Mouse (Mus musculus): Measurements from ENCODE around the gene Atp6v0b. TPM values are rescaled to one million over a fixed set of nuclear protein-coding genes. Genes with fewer than 3 reads are reported as not detected.

Atp6v0b gene
- polyA plus RNA-seq, 1 experiment from 2014 or later, result 345 TPM

- Histone ChIP-seq H3K4me1 (ENCODE audit: control insufficient read depth, insufficient read depth, low read length) (peaks cover 10% of the 10 kb centered on the region; the same call in 1 of the 2 replicates), H3K27me3 (replicated peaks; ENCODE audit: control insufficient read depth, insufficient read depth, low read length) (peaks cover 12% of the 10 kb centered on the region), H3K9me3 (ENCODE audit: control insufficient read depth, low read length) (no peaks in the 10 kb centered on the region), H3K27ac (ENCODE audit: low read length) (no peak overlapping the region), H3K4me2 (ENCODE audit: low read depth, low read length) (no peak overlapping the region), H3K4me3 (ENCODE audit: low read length) (no peak overlapping the region), H3K36me3 (ENCODE audit: control insufficient read depth, insufficient read depth, low read length) (no peaks in the 10 kb centered on the region), H3K9ac (ENCODE audit: low read depth, low read length) (no peak overlapping the region)
- ATAC-seq, result no peak
- 88% methylated on average over 2 of the region's 2 CpGs for WGBS
Measured at GRCm38 (mm10) chr4:117921358-117921757, 34.2 kb upstream of the Atp6v0b start.

DNA sequence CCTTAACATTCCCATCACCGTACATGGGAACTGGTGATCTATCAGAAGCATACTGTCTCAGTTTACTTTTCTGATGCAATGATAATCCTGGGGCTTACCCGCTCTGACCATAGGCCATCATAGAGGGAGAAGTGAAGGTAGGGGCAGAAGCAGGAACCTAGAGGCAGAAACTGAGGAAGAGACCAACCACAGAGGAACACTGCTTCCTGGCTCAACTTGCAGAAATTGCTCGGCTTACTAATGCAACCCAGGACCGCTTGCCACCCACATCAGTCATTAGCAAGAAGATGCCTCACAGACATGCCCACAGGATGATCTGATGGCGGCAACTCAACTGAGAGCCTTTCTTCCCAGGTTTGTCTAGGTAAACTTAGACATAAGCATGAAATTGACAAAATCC, 31.6 kb upstream of the Atp6v0b start:
- Histone ChIP-seq H3K36me3 (ENCODE audit: control insufficient read depth, insufficient read depth, low read length) (no peaks in the 10 kb centered on the region), H3K9ac (ENCODE audit: low read depth, low read length) (no peak overlapping the region), H3K27me3 (replicated peaks; ENCODE audit: control insufficient read depth, insufficient read depth, low read length) (no peaks in the 10 kb centered on the region), H3K27ac (ENCODE audit: low read length) (peak overlapping the region; percentile 21; the same call in 1 of the 2 replicates), H3K4me2 (ENCODE audit: low read depth, low read length) (no peak overlapping the region), H3K4me1 (ENCODE audit: control insufficient read depth, insufficient read depth, low read length) (peaks cover 14% of the 10 kb centered on the region), H3K4me3 (ENCODE audit: low read length) (no peak overlapping the region), H3K9me3 (ENCODE audit: control insufficient read depth, low read length) (no peaks in the 10 kb centered on the region)
- WGBS, result 69% methylated on average over 5 of the region's 5 CpGs
- no peak for ATAC-seq

GRCm38 (mm10) chr4:117918261-117918660, 31.1 kb upstream of the Atp6v0b start:
- WGBS, result 48% methylated on average over 3 of the region's 3 CpGs
- no peak overlapping the region for H3K9ac ChIP-seq (ENCODE audit: low read depth, low read length)
- H3K4me2 ChIP-seq (ENCODE audit: low read depth, low read length), result no peak overlapping the region
- H3K27ac ChIP-seq (ENCODE audit: low read length), result peak overlapping the region; percentile 69
- H3K36me3 ChIP-seq (ENCODE audit: control insufficient read depth, insufficient read depth, low read length), result no peaks in the 10 kb centered on the region
- no peaks in the 10 kb centered on the region for H3K9me3 ChIP-seq (ENCODE audit: control insufficient read depth, low read length)
- ATAC-seq, result no peak
- H3K4me1 ChIP-seq (ENCODE audit: control insufficient read depth, insufficient read depth, low read length), result peaks cover 19% of the 10 kb centered on the region
- H3K27me3 ChIP-seq (replicated peaks; ENCODE audit: control insufficient read depth, insufficient read depth, low read length), result no peaks in the 10 kb centered on the region
- H3K4me3 ChIP-seq (ENCODE audit: low read length), result no peak overlapping the region

- ATAC-seq, result no peak
- peak overlapping the region; percentile 69 for H3K27ac ChIP-seq (ENCODE audit: low read length)
- H3K27me3 ChIP-seq (replicated peaks; ENCODE audit: control insufficient read depth, insufficient read depth, low read length), result no peaks in the 10 kb centered on the region
- WGBS, result 82% methylated on average over 4 of the region's 4 CpGs
- no peak overlapping the region for H3K4me2 ChIP-seq (ENCODE audit: low read depth, low read length)
- H3K4me3 ChIP-seq (ENCODE audit: low read length), result no peak overlapping the region
- no peak overlapping the region for H3K9ac ChIP-seq (ENCODE audit: low read depth, low read length)
- H3K36me3 ChIP-seq (ENCODE audit: control insufficient read depth, insufficient read depth, low read length), result no peaks in the 10 kb centered on the region
- H3K9me3 ChIP-seq (ENCODE audit: control insufficient read depth, low read length), result no peaks in the 10 kb centered on the region
- H3K4me1 ChIP-seq (ENCODE audit: control insufficient read depth, insufficient read depth, low read length), result peaks cover 23% of the 10 kb centered on the region
Measured at GRCm38 (mm10) chr4:117917847-117918246, 30.7 kb upstream of the Atp6v0b start.

- ATAC-seq, result no peak
- Histone ChIP-seq H3K27ac (ENCODE audit: low read length) (peak overlapping the region; percentile 69; the same call in 1 of the 2 replicates), H3K4me2 (ENCODE audit: low read depth, low read length) (no peak overlapping the region), H3K4me3 (ENCODE audit: low read length) (no peak overlapping the region), H3K9ac (ENCODE audit: low read depth, low read length) (no peak overlapping the region), H3K9me3 (ENCODE audit: control insufficient read depth, low read length) (no peaks in the 10 kb centered on the region), H3K4me1 (ENCODE audit: control insufficient read depth, insufficient read depth, low read length) (peaks cover 27% of the 10 kb centered on the region), H3K36me3 (ENCODE audit: control insufficient read depth, insufficient read depth, low read length) (no peaks in the 10 kb centered on the region), H3K27me3 (replicated peaks; ENCODE audit: control insufficient read depth, insufficient read depth, low read length) (no peaks in the 10 kb centered on the region)
- WGBS, result 76% methylated on average over 4 of the region's 4 CpGs
Measured at GRCm38 (mm10) chr4:117917402-117917801, 30.3 kb upstream of the Atp6v0b start.

- 64% methylated on average over 5 of the region's 5 CpGs for WGBS
- H3K9me3 ChIP-seq (ENCODE audit: control insufficient read depth, low read length), result no peaks in the 10 kb centered on the region
- 0 out of 2 replicates have a peak overlapping the region, but pooled peaks have one; percentile 75 for H3K4me2 ChIP-seq (ENCODE audit: low read depth, low read length)
- H3K27ac ChIP-seq (ENCODE audit: low read length), result no peak overlapping the region
- H3K4me1 ChIP-seq (ENCODE audit: control insufficient read depth, insufficient read depth, low read length), result peaks cover 27% of the 10 kb centered on the region
- no peaks in the 10 kb centered on the region for H3K27me3 ChIP-seq (replicated peaks; ENCODE audit: control insufficient read depth, insufficient read depth, low read length)
- no peak for ATAC-seq
- H3K36me3 ChIP-seq (ENCODE audit: control insufficient read depth, insufficient read depth, low read length), result 0 out of 2 replicates have a peak, but pooled peaks cover 5% of the 10 kb centered on the region
- H3K4me3 ChIP-seq (ENCODE audit: low read length), result no peak overlapping the region
- no peak overlapping the region for H3K9ac ChIP-seq (ENCODE audit: low read depth, low read length)
Measured at GRCm38 (mm10) chr4:117916386-117916785, 29.3 kb upstream of the Atp6v0b start.

GRCm38 (mm10) chr4:117915489-117916105, 28.5 kb upstream of the Atp6v0b start:
- H3K9ac ChIP-seq (ENCODE audit: low read depth, low read length), result peak overlapping the region; percentile 84
- peak overlapping the region; percentile 73 for H3K4me3 ChIP-seq (ENCODE audit: low read length)
- H3K27me3 ChIP-seq (replicated peaks; ENCODE audit: control insufficient read depth, insufficient read depth, low read length), result no peaks in the 10 kb centered on the region
- ATAC-seq, result no peak
- H3K36me3 ChIP-seq (ENCODE audit: control insufficient read depth, insufficient read depth, low read length), result 0 out of 2 replicates have a peak, but pooled peaks cover 5% of the 10 kb centered on the region
- H3K4me1 ChIP-seq (ENCODE audit: control insufficient read depth, insufficient read depth, low read length), result peaks cover 27% of the 10 kb centered on the region
- H3K4me2 ChIP-seq (ENCODE audit: low read depth, low read length), result peak overlapping the region; percentile 75
- H3K27ac ChIP-seq (ENCODE audit: low read length), result peak overlapping the region; percentile 81; the same call in 1 of the 2 replicates
- 5% methylated on average over 19 of the region's 19 CpGs for WGBS
- no peaks in the 10 kb centered on the region for H3K9me3 ChIP-seq (ENCODE audit: control insufficient read depth, low read length)

GRCm38 (mm10) chr4:117914591-117915442, 27.7 kb upstream of the Atp6v0b start, which contains the start of gene Ipo13:
Ipo13 (minus strand) TSS chr4:117914999.
- peak within 1 kb of the TSS; percentile 99 for H3K4me2 ChIP-seq (ENCODE audit: low read depth, low read length)
- peak within 1 kb of the TSS; percentile 84 for H3K9ac ChIP-seq (ENCODE audit: low read depth, low read length)
- H3K4me3 ChIP-seq (ENCODE audit: low read length), result peak within 1 kb of the TSS; percentile 73
- H3K27me3 ChIP-seq (replicated peaks; ENCODE audit: control insufficient read depth, insufficient read depth, low read length), result no peaks in the 10 kb centered on the region
- 0 out of 2 replicates have a peak, but pooled peaks cover 5% of the 10 kb centered on the region for H3K36me3 ChIP-seq (ENCODE audit: control insufficient read depth, insufficient read depth, low read length)
- no peaks in the 10 kb centered on the region for H3K9me3 ChIP-seq (ENCODE audit: control insufficient read depth, low read length)
- peaks cover 27% of the 10 kb centered on the region for H3K4me1 ChIP-seq (ENCODE audit: control insufficient read depth, insufficient read depth, low read length)
- peak; percentile 95 for ATAC-seq
- peak within 1 kb of the TSS; percentile 81 for H3K27ac ChIP-seq (ENCODE audit: low read length)
- WGBS, result under 1% methylated on average over 61 of the region's 61 CpGs

GRCm38 (mm10) chr4:117914031-117914430, 26.9 kb upstream of the Atp6v0b start:
- 0 out of 2 replicates have a peak, but pooled peaks have one; percentile 3 for ATAC-seq
- Histone ChIP-seq H3K9ac (ENCODE audit: low read depth, low read length) (peak overlapping the region; percentile 84), H3K4me3 (ENCODE audit: low read length) (peak overlapping the region; percentile 73), H3K27ac (ENCODE audit: low read length) (no peak overlapping the region; the same call in 1 of the 2 replicates), H3K36me3 (ENCODE audit: control insufficient read depth, insufficient read depth, low read length) (0 out of 2 replicates have a peak, but pooled peaks cover 5% of the 10 kb centered on the region), H3K27me3 (replicated peaks; ENCODE audit: control insufficient read depth, insufficient read depth, low read length) (no peaks in the 10 kb centered on the region), H3K4me1 (ENCODE audit: control insufficient read depth, insufficient read depth, low read length) (peaks cover 28% of the 10 kb centered on the region), H3K4me2 (ENCODE audit: low read depth, low read length) (peak overlapping the region; percentile 99), H3K9me3 (ENCODE audit: control insufficient read depth, low read length) (no peaks in the 10 kb centered on the region)
- 14% methylated on average over 8 of the region's 8 CpGs for whole genome bisulfite sequencing
